Mouse (Mus musculus) R1 (cell line): ENCODE data around the gene Taok3.
A peak's percentile ranks its signal among the peaks of the same experiment; 100 is the strongest.

Experiments
- DNase-seq: peaks from one replicate; pipeline ENCODE4 v3.0.0-alpha.2; 2018; ENCODE audit warnings: low read depth, low spot score

Taok3 gene

GRCm38 (mm10) chr5:117181921-117182320 lies 62.0 kb downstream of the Taok3 start:
- DNase-seq = no peak

- DNase-seq = no peak
Measured at GRCm38 (mm10) chr5:117182411-117182810, 62.5 kb downstream of the Taok3 start.

- DNase-seq = peak; percentile 49
Measured at GRCm38 (mm10) chr5:117184832-117185231, 64.9 kb downstream of the Taok3 start.

- DNase-seq = peak; percentile 44
Measured at GRCm38 (mm10) chr5:117185673-117186072, 65.7 kb downstream of the Taok3 start.

- no peak for DNase-seq
Measured at GRCm38 (mm10) chr5:117192061-117192460, 72.1 kb downstream of the Taok3 start.

GRCm38 (mm10) chr5:117193748-117194147 lies 73.8 kb downstream of the Taok3 start:
- no peak for DNase-seq

GRCm38 (mm10) chr5:117194672-117195071 lies 74.7 kb downstream of the Taok3 start:
- no peak for DNase-seq

- no peak for DNase-seq
Measured at GRCm38 (mm10) chr5:117196551-117196950, 76.6 kb downstream of the Taok3 start.

- DNase-seq = peak; percentile 62
Measured at GRCm38 (mm10) chr5:117198390-117198789, 78.5 kb downstream of the Taok3 start.

- DNase-seq = no peak
Measured at GRCm38 (mm10) chr5:117207286-117207685, 87.4 kb downstream of the Taok3 start.

GRCm38 (mm10) chr5:117214016-117214415 lies 94.1 kb downstream of the Taok3 start:
- no peak for DNase-seq

GRCm38 (mm10) chr5:117231059-117231458 lies 111.1 kb downstream of the Taok3 start:
- no peak for DNase-seq

GRCm38 (mm10) chr5:117236540-117236939 lies 116.6 kb downstream of the Taok3 start:
- peak; percentile 34 for DNase-seq

GRCm38 (mm10) chr5:117239106-117239505 lies 119.2 kb downstream of the Taok3 start:
- DNase-seq = no peak

- DNase-seq = no peak
Measured at GRCm38 (mm10) chr5:117240321-117240731, 120.4 kb downstream of the Taok3 start.

GRCm38 (mm10) chr5:117240761-117241322 lies 120.9 kb downstream of the Taok3 start:
- no peak for DNase-seq

GRCm38 (mm10) chr5:117241935-117242531 lies 122.1 kb downstream of the Taok3 start:
- no peak for DNase-seq

GRCm38 (mm10) chr5:117242671-117243478 lies 122.9 kb downstream of the Taok3 start:
- DNase-seq = peak; percentile 16

- no peak for DNase-seq
Measured at GRCm38 (mm10) chr5:117245170-117245569, 125.2 kb downstream of the Taok3 start.

- DNase-seq = no peak
Measured at GRCm38 (mm10) chr5:117248351-117248750, 128.4 kb downstream of the Taok3 start.

- no peak for DNase-seq
Measured at GRCm38 (mm10) chr5:117250796-117251195, 130.9 kb downstream of the Taok3 start.

- no peak for DNase-seq
Measured at GRCm38 (mm10) chr5:117251763-117252162, 131.8 kb downstream of the Taok3 start.

- no peak for DNase-seq
Measured at GRCm38 (mm10) chr5:117258276-117258675, 138.3 kb downstream of the Taok3 start.
